Mouse (Mus musculus) megakaryocyte-erythroid progenitor cell, adult 5-6 weeks (primary cell): ENCODE measurements around the gene Gpr62. TPM values are rescaled to one million over a fixed set of nuclear protein-coding genes. Genes with fewer than 3 reads are reported as not detected.

Experiments used
- ATAC-seq: replicated peaks from 2 replicates; pipeline ENCODE4 v1.8.0; 2016; ENCODE audit warnings: mild to moderate bottlenecking, inconsistent platforms; ENCODE audit not compliant: severe bottlenecking, poor library complexity, low FRiP score, low TSS enrichment
- total RNA-seq, 2 experiments: library from RNA; stranded (forward) in 1 of 2; stranded (reverse) in 1 of 2; fragments of 200-1000, 215-1000 nt in 1 of 2; fragments of >200 nt in 1 of 2; fragmentation: Nextera tagmentation in 1 of 2; gene quantifications; 2 replicates each; pipeline ENCODE4 v1.2.3; 2014 to 2017

Gene Gpr62
- total RNA-seq, 2 experiments from 2014 or later = not detected

DNA sequence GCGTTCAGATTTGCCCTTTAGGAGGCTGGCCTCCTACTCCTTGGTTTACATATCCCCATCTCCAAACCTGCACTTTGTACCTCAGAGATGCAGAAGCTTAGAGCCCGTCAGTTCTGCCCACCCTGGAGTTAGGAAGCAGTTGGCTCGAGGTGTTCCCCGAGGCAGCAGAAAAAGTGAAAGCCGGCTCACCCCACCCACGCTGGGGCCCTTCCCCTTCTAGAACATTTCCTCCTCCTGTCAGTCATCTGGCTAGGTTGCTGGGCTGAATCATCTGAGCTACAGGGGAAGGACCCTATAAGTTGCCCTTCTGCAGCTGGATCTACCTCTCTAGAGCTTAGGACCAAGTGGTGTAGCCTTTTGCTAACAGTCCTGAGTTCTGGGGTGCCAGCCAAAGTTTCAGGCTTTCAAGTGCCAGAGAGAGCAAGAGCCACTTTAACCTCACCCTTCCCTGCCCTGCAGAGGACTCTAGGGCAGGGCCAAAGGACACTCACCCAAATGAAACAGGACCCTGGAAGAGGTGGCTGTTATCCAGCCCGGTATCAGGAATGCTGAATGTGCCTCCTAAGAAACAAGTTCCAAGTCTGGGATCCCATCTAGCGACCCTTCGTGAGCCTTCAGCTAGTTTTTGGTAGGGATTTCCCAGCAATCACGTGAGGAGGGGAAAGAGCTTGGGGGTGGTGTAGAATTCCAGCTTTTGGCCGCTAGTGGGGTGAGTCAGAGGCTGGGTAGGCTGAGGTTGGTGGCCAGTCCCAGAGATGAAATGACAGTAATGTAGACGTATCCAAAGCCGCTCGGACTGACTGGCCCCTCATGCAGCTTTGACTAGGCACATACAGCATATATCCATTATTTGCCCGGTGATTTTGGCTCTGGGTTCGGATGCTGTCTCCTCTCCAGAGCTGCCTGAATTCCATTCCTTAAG lies 10.5 kb upstream of the Gpr62 start:
- ATAC-seq = peak; percentile 8; the same call in 1 of the 2 replicates

DNA sequence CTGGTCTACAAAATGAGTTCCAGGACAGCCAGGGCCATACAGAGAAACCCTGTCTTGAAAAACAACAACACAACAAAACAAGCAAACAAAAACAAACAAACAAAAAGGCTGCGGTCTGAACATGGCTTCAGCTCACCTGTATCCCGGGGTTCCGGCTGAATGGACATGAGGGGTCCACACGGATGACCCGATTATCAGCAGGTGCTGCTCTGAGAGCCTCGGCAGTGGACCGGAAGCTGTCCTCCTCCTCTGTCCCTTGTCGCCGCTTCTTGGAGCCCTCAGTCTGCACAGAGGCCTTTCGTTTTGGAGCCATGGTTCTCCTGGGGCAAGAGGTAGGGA lies 9.9 kb upstream of the Gpr62 start, which contains the start of gene Rrp9:
TSS of gene Rrp9 (plus strand) at position 301 of the 339 bp plus-strand sequence.
- no peak for ATAC-seq

DNA sequence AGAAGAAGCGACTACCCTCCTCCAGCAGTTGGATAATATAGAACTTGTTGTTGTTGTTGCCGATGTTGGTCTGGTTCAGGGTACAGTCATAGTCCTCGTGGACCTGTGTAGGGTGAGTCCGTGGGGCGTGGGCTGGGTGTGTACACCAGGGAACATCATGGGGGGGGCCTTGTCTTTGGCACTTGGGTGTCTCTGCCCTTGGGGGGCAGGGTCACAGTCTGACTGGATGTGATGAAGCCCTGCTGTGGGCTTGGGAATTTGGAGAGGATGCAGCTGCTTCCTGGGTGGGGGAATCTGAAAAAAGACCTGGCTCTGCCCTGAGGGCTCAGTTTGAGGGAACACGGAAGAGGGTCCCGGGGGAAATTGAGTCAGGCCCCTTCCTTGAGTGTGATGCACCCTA lies 9.3 kb upstream of the Gpr62 start:
- ATAC-seq = no peak

DNA sequence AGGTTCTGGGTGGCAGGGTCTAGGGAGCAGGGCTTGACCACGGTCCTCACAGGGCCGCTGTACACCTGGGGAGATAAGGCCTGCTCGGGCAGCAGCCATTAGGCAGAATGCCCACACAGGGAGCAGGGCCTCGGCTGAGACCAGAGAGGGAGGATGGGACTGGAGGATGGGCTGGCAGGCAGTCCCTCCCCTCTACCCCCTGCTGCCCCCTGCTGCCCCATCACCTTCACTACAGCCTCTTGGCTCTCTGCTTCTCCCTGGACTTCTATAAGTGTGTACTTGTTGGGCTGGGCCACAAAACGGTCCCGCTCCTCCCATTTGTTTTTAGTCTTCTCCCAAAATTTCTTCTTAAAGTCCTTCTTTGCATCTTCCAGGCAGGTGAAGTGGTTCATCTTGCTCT lies 8.7 kb upstream of the Gpr62 start:
- peak; percentile 47 for ATAC-seq

DNA sequence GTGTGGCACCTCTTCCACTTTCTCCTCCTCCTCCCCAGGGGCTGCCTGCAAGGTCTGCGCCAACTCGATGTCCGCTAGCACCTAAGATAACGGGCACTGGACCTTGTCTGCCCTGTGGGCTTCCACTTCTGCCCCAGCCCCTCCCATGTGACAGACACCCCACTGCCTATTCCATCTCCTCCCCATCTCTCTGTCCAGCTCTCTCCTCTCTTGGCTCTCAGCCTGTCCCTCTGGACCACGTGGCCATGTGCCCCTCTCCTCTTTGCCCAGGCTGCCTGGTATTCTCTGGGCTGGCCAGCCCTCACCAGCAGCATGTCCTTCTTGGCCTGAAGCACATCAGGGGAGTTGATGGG lies 8.0 kb upstream of the Gpr62 start:
- no peak for ATAC-seq

DNA sequence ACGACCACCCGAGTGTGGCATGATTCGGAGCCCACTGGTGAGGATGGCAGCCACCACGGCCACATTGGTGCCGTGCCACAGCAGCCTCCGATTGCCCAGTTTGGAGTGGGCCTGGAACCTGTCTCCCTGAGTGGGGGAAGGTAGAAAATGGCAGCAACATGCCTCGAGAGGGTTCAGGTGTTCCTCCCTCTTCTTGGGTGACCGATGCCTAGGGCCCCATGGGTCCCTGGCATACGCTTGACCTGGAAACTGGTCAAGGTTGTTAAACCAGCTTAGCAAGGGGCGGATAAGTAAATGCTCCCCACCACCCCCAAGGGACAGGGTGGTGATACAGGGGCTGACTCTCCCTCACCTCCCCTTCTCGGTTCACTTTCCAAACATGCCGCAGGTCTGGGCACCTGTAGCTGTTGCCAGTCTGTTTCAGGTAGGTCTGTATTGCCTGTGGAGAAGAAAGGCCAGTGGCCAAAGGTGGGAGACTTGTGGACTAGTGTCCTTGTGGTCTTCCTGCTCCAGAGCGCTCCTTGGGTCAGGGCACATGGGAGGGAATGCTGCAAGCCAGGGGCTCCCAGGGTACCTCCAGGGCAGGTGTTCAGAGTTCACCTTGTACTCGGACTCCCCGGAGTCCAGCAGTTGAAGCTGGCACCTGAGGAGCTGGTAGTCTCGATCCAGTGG lies 7.5 kb upstream of the Gpr62 start:
- no peak for ATAC-seq

DNA sequence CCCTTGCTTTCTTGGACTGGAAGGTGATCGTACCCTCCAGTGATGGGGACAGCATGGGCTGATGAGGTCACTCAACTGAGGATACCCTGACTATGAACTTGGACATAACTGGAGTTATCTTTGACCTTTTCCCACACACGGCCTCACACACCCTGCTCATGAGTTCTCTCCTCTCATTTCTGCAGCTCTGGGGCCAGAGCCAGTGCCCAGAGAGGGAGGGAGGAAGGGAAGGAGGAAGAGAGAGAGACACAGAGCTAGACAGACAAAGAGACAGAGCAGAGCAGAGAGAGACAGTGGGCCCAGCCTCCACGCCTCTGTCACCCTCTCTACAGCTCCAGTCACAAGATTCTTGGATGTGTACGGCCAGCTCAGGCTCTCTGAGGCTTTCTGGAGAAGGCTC lies 6.6 kb upstream of the Gpr62 start:
- ATAC-seq = no peak

DNA sequence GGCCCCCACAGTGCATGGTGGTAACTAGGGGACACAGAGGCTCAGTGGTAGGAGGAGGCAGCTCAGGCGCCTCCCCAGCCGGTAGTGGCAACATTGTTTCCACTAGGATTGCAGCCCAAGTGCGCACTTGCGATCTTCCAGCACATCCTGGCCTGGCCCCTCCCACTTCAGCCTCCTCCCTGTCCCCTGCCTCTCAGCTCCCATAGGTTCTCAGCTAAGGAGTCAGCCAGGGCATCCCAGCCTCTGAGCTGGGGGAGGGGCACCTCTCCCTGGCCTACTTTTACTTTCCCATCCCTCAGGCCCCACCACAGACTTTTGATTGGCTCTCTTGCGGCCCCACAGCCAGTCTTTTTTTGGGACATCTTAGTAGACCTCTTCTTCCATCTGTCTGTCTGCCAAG lies 6.2 kb upstream of the Gpr62 start:
- no peak for ATAC-seq

DNA sequence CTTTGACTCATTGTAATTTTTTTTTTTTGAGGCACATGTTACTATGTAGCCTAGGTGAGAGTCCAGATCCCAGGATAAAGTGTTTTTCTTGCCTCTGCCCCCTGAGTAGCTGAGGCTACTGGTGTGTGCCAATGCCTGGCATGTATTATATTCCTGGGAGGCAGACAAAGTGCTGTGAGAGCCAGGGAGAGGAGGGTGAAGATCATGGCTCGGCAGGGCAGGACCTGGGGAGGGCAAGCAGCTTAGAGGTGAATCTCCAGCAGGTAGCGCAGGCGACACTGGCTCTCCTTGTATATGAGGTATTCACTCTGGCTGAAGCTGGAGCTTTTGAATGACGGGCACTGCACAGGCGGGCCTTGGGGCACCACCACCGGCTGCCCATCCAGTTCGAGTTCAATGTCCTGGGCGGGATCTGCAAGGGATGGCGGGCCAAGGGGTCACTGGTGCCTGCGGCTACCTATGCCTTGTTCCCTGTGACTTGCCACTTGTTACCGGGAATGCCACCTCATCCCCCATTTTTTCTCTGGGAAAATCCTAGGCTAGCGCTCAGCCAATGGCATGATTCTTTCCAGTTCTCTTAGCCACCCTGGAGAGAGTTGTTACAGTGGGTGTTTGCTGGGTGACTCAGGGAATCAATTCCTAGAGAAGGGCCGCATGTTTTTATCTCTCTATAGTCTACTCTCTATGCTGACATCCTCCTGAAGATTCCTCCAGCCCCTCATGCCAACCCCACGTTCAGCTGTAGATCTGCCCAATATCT lies 5.4 kb upstream of the Gpr62 start:
- no peak for ATAC-seq

DNA sequence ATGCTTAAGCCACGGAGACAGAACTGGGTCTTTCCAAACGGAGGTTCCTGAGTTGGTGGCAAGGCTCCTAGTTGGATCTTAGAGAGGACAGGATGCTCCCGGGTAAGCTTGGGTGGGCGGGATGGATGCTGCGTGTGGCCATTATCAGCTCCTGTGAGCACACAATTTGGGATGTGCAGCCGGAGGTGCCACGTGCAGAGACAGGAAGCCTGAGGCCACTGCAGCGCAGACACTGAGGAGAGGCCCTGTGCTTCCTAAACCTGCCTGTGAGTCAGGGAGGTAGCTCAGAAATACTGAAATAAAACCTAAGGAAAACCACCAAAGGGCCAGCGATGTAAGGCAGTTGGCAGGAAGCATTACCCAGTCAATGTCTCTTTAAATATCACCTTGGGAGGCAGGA lies 4.0 kb upstream of the Gpr62 start:
- ATAC-seq = no peak

DNA sequence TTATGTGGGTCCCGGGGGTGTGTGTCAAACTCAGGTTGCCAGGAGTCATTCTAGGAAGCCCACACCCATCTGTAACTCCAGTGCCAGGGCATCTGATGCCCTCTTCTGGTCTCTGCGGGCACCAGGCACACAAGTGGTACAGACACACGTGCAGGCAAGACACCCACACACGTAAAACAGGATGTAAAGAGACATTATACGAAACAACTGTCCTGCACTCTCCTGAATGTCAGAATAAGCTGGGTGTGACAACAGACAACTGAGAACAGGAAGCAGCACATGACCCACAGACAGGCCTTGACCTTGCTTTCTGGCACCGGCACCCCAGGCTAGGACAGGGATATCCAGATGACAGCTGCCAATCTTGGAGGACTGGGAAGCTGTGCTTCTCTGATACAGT lies 3.6 kb upstream of the Gpr62 start:
- ATAC-seq = no peak

DNA sequence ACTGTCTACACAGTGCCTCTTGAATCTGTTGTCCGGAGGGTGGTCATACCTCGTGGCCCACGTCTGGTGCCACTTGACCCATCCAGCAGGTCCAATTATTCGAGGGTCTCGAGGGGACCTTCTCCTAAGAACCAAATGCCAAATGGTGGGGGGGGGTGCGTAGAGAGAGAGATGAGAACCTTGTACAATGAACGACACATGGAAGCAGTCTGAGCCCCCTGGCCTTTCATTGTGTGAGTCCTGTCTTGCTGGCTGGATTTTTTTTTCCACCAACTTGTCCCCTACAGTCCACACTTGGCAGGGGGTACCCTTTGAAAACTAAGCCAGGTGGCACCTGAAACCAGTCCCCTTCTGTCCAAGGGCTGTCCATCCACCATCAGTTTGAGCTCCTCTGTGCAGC lies 2.0 kb upstream of the Gpr62 start:
- no peak for ATAC-seq

DNA sequence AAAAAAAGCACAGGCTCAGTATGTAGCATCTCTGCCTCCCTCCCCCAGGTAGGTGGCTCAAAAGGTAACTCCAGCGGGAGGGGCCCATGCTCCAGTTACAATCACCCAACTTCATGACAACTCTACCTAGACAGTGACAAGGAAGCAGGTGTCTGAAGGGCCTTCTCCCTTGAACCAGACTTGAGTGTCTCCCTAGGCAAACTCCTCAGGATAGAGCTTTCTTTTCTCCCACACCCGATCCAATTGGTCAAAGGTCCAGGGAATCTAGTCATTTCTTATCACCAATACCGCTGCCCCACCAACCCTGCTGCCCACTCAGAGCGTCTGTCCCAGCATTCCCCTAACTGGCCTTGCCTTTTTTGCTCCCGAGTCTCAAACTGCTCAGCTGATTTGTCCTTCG lies 983 bp upstream of the Gpr62 start:
- no peak for ATAC-seq

DNA sequence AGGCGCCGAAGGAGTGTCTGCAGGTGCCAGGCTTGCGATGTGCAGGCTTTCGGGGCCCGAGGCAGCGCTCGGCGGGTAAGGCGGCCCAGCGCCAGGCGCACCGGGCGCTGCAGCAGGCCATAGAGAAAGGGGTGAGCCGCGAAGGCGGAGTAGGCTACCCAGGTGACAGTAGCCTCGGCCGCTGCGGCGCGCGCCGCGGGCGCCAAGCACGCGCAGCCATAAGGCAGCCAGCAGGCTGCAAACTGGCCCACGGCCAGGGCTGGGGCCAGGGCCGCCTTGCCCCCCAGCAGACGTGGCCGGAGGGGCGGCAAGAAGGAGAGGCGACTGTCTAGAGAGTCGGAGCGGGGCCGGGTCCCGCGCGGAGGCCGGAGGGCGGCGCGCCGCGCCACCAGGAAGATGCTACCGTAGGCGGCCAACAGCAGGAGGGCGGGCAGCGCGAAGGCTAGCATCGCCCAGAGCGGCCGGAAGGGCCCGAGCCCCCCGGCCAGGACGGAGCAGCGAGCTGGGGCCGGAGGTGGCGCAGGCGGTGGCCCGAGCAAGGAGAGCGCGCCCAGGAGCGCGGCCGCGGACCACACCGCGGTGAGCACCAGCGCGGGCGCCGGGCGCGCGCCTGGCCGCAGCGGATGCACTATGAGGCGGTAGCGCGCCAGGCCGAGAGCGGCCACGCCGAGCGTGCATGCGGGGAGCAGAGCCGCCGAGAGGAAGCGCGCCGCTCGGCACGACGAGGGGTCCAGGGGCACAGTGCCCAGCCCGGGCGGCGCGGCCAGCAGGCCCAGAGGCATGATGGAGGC lies 792 bp downstream of the Gpr62 start:
- no peak for ATAC-seq

DNA sequence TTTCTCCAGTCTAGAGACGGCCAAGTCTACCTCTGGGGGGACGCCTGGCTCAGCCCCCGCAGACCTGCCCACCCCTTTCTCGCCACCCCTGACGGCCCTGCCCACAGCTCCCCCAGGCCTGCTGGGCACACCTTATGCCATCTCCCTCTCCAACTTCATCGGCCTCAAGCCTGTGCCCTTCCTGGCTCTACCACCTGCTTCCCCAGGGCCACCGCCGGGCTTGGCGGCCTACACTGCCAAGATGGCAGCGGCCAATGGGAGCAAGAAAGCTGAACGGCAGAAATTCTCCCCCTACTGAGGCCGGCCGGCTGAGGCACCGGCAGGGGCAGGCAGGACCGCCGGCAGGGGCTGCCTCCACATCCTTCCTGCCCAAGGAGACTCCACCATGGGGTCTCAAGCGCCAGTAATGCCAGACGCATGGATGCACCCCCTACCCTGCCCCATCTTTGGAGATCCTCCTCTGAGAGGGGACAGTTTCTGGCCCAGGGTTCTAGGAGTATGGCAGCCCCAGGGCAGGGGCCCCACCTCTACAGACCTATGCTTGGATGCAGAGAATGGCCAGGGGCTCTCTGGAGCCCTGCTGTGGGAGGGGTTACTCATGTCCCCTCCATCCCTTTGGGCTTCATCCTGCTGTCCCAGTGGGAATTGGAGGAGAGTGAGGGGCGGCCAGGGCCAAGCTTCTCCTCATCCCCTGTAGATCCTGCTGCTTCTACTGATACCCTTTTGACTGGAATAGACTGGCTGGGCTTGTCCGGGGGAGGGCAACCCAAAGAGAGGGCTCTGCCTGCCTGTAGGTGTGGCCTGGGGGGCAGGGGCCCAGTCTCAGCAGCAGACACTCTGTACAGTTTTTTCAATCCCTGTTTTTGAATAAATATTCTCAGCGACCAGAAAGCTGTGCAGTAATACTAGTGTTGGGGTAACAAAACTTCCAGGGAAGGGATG lies 2.3 kb downstream of the Gpr62 start:
- ATAC-seq = no peak

DNA sequence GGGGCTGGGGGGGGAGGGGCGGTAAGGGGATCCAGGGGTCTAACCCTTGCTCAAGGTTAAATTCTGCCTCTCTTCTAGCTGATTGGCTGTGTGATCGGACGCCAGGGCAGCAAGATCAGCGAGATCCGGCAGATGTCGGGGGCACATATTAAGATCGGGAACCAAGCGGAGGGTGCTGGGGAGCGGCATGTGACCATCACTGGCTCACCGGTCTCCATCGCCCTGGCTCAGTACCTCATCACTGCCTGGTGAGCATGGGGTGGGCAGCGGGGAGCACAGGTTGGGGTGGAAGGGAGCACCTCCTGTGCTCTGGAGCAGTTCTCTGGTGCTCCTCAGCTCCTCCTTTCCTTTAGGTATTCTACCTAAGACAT lies 3.3 kb downstream of the Gpr62 start:
- no peak for ATAC-seq

DNA sequence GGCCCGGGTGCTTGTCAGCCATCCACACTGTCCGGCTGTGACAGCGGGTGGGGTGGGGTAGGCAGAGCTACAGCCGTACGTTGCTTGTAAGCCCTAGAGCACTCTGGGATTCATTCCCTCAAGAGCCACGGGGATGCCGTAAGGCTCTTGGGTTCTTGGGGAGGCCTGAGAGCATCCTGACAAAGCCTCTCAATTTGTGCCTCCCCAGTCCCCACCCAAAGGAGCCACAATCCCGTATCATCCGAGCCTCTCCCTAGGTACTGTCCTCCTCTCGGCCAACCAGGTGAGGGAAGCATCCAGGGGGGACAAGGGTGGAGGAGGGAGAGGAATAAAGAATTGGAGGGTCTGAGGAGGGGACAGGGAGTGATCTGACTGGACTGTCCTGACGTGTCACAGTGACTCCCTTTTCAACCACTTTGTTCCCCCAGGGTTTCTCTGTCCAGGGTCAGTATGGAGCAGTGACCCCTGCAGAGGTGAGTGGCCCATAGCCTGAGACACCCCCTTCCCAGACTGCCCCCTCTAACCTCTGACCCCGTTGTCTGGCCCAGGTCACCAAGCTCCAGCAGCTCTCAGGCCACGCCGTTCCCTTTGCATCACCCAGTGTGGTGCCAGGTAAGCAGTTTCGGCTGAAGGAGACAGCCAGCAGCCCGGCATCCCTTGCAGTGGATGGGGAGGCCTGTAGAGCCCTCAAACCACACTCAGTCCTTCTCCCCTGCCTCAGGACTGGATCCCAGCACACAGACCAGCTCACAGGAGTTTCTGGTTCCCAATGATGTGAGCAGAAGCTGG lies 3.9 kb downstream of the Gpr62 start:
- no peak for ATAC-seq

DNA sequence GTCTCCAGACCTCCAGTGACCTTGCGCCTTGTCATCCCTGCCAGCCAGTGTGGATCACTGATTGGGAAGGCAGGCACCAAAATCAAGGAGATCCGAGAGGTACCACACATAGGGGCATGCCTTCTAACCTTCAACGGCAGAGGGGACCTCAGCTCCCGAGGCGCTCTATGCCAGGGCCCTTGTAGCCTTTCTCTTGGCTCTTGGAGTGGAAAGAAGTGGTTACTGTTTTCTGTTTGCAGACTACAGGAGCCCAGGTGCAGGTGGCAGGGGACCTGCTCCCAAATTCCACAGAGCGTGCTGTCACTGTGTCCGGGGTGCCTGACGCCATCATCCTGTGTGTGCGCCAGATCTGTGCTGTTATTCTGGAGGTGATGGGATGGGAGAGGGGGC lies 4.7 kb downstream of the Gpr62 start:
- ATAC-seq = no peak
